Mouse (Mus musculus) liver, embryonic 16.5 days (tissue): ENCODE measurements around the gene Pnpla7. TPM values are rescaled to one million over a fixed set of nuclear protein-coding genes. Genes with fewer than 3 reads are reported as not detected.
A peak's percentile ranks its signal among the peaks of the same experiment; 100 is the strongest.

Experiments
- ATAC-seq: fragments of 200-750 bp; cut with Nextera tagmentation; 2 replicates; pipeline ENCODE4 v1.8.0; 2017; ENCODE audit warnings: low read depth, mild to moderate bottlenecking, moderate number of reproducible peaks, moderate library complexity
- H3K27ac ChIP-seq: fragments of 300-500 bp; sonication (generic); 2 replicates; pipeline ENCODE4 v1.5.1; 2014; ENCODE audit warnings: mild to moderate bottlenecking, low read length
- H3K27me3 ChIP-seq: fragments of 300-500 bp; sonication (generic); 2 replicates; pipeline ENCODE4 v1.6.1; 2014; ENCODE audit warnings: low read depth, low read length, mixed read lengths; ENCODE audit not compliant: control insufficient read depth, insufficient read depth
- H3K36me3 ChIP-seq: fragments of 300-500 bp; sonication (generic); 2 replicates; pipeline ENCODE4 v1.6.1; 2014; ENCODE audit warnings: mild to moderate bottlenecking; ENCODE audit not compliant: control insufficient read depth, insufficient read depth
- H3K4me1 ChIP-seq: fragments of 300-500 bp; sonication (generic); 2 replicates; pipeline ENCODE4 v1.6.1; 2014; ENCODE audit warnings: low read depth, low read length, mixed read lengths; ENCODE audit not compliant: control insufficient read depth
- H3K4me2 ChIP-seq: fragments of 300-500 bp; sonication (generic); 2 replicates; pipeline ENCODE4 v1.6.1; 2014; ENCODE audit warnings: low read depth, low read length, mixed read lengths
- H3K4me3 ChIP-seq: fragments of 300-500 bp; sonication (generic); 2 replicates; pipeline ENCODE4 v1.5.1; 2014; ENCODE audit warnings: low read depth, mild to moderate bottlenecking, low read length
- H3K9ac ChIP-seq: fragments of 300-500 bp; sonication (generic); 2 replicates; pipeline ENCODE4 v1.6.1; 2014; ENCODE audit warnings: low read depth, low read length
- H3K9me3 ChIP-seq: fragments of 300-500 bp; sonication (generic); replicated peaks from 2 replicates; pipeline ENCODE4 v1.6.1; 2016; ENCODE audit warnings: low read length; ENCODE audit not compliant: control insufficient read depth
- WGBS: fragments of 180-500 bp; shearing (Covaris S2); extraction: QIAGEN DNeasy Blood & Tissue Kit; methylation state at CpG from one replicate; pipeline ENCODE4 v1.1.7; 2014; ENCODE audit not compliant: insufficient replicate concordance; 5-methylcytosine and 5-hydroxymethylcytosine counted together
- polyA plus RNA-seq: library from polyadenylated mRNA; unstranded; fragments of >200 nt; fragmentation: Nextera tagmentation; extraction: Ambion mirVana; gene quantifications from 2 replicates; pipeline ENCODE4 v1.2.1, GENCODE M21; 2015

Pnpla7 gene
- polyA plus RNA-seq, 1 experiment from 2014 or later, result 13.7 TPM

GRCm38 (mm10) chr2:25055068-25055405, 79.2 kb downstream of the Pnpla7 start:
- WGBS, result 73% methylated on average over 2 of the region's 2 CpGs
- ATAC-seq, result no peak
- Histone ChIP-seq H3K27ac (no peak overlapping the region), H3K9me3 (no peaks in the 10 kb centered on the region), H3K4me2 (peak overlapping the region; percentile 91), H3K4me1 (peaks cover 12% of the 10 kb centered on the region), H3K9ac (peak overlapping the region; percentile 74; the same call in 1 of the 2 replicates), H3K4me3 (peak overlapping the region; percentile 73), H3K27me3 (no peaks in the 10 kb centered on the region), H3K36me3 (peaks cover 3% of the 10 kb centered on the region; the same call in 1 of the 2 replicates)

- Histone ChIP-seq H3K36me3 (peaks cover 3% of the 10 kb centered on the region; the same call in 1 of the 2 replicates), H3K9ac (no peak overlapping the region), H3K4me3 (no peak overlapping the region), H3K27me3 (no peaks in the 10 kb centered on the region), H3K4me1 (peaks cover 12% of the 10 kb centered on the region), H3K9me3 (no peaks in the 10 kb centered on the region), H3K27ac (no peak overlapping the region), H3K4me2 (no peak overlapping the region)
- no peak for ATAC-seq
- 79% methylated on average over 21 of the region's 21 CpGs for WGBS
Observed at GRCm38 (mm10) chr2:25055409-25056155, 79.7 kb downstream of the Pnpla7 start.

- H3K4me1 ChIP-seq, result peaks cover 10% of the 10 kb centered on the region
- H3K36me3 ChIP-seq, result no peaks in the 10 kb centered on the region
- no peak overlapping the region for H3K9ac ChIP-seq
- ATAC-seq, result no peak
- H3K27me3 ChIP-seq, result no peaks in the 10 kb centered on the region
- H3K4me3 ChIP-seq, result no peak overlapping the region
- no peak overlapping the region for H3K27ac ChIP-seq
- no peaks in the 10 kb centered on the region for H3K9me3 ChIP-seq
- WGBS, result 73% methylated on average over 7 of the region's 7 CpGs
- no peak overlapping the region for H3K4me2 ChIP-seq
Observed at GRCm38 (mm10) chr2:25058926-25059325, 83.1 kb downstream of the Pnpla7 start.

- Histone ChIP-seq H3K9ac (no peak overlapping the region), H3K4me1 (no peaks in the 10 kb centered on the region), H3K36me3 (no peaks in the 10 kb centered on the region; the same call in 1 of the 2 replicates), H3K4me3 (no peak overlapping the region), H3K4me2 (no peak overlapping the region), H3K27ac (no peak overlapping the region), H3K9me3 (no peaks in the 10 kb centered on the region), H3K27me3 (no peaks in the 10 kb centered on the region)
- WGBS, result 72% methylated on average over 5 of the region's 5 CpGs
- peak; percentile 43; the same call in 1 of the 2 replicates for ATAC-seq
Observed at GRCm38 (mm10) chr2:25063523-25063922, 87.7 kb downstream of the Pnpla7 start.

GRCm38 (mm10) chr2:25064285-25064684, 88.5 kb downstream of the Pnpla7 start:
- no peaks in the 10 kb centered on the region; the same call in 1 of the 2 replicates for H3K36me3 ChIP-seq
- H3K27me3 ChIP-seq, result no peaks in the 10 kb centered on the region
- H3K4me1 ChIP-seq, result no peaks in the 10 kb centered on the region; the same call in 1 of the 2 replicates
- WGBS, result 27% methylated on average over 1 of the region's 1 CpGs
- H3K27ac ChIP-seq, result no peak overlapping the region
- no peak overlapping the region for H3K9ac ChIP-seq
- H3K4me2 ChIP-seq, result no peak overlapping the region
- no peaks in the 10 kb centered on the region for H3K9me3 ChIP-seq
- H3K4me3 ChIP-seq, result no peak overlapping the region
- ATAC-seq, result peak; percentile 35; the same call in 1 of the 2 replicates

- H3K4me3 ChIP-seq, result no peak overlapping the region
- ATAC-seq, result no peak
- no peaks in the 10 kb centered on the region; the same call in 1 of the 2 replicates for H3K4me1 ChIP-seq
- H3K27ac ChIP-seq, result no peak overlapping the region
- H3K27me3 ChIP-seq, result no peaks in the 10 kb centered on the region
- H3K4me2 ChIP-seq, result no peak overlapping the region
- H3K9ac ChIP-seq, result no peak overlapping the region
- H3K9me3 ChIP-seq, result no peaks in the 10 kb centered on the region
- H3K36me3 ChIP-seq, result no peaks in the 10 kb centered on the region; the same call in 1 of the 2 replicates
Observed at GRCm38 (mm10) chr2:25065537-25065936, 89.7 kb downstream of the Pnpla7 start.

- Histone ChIP-seq H3K4me2 (no peak overlapping the region), H3K27ac (no peak overlapping the region), H3K4me1 (no peaks in the 10 kb centered on the region; the same call in 1 of the 2 replicates), H3K9me3 (no peaks in the 10 kb centered on the region), H3K9ac (no peak overlapping the region), H3K4me3 (no peak overlapping the region), H3K27me3 (no peaks in the 10 kb centered on the region), H3K36me3 (no peaks in the 10 kb centered on the region; the same call in 1 of the 2 replicates)
- no peak for ATAC-seq
- 60% methylated on average over 4 of the region's 4 CpGs for WGBS
Observed at GRCm38 (mm10) chr2:25066552-25066951, 90.7 kb downstream of the Pnpla7 start.

- no peaks in the 10 kb centered on the region; the same call in 1 of the 2 replicates for H3K4me1 ChIP-seq
- no peak for ATAC-seq
- H3K27ac ChIP-seq, result no peak overlapping the region
- no peaks in the 10 kb centered on the region for H3K27me3 ChIP-seq
- H3K36me3 ChIP-seq, result no peaks in the 10 kb centered on the region; the same call in 1 of the 2 replicates
- H3K9ac ChIP-seq, result no peak overlapping the region; the same call in 1 of the 2 replicates
- 42% methylated on average over 4 of the region's 4 CpGs for WGBS
- H3K4me3 ChIP-seq, result no peak overlapping the region
- H3K4me2 ChIP-seq, result no peak overlapping the region
- H3K9me3 ChIP-seq, result no peaks in the 10 kb centered on the region
Observed at GRCm38 (mm10) chr2:25069537-25069936, 93.7 kb downstream of the Pnpla7 start.

GRCm38 (mm10) chr2:25072398-25072797, 96.6 kb downstream of the Pnpla7 start:
- no peak overlapping the region for H3K9ac ChIP-seq
- 75% methylated on average over 4 of the region's 4 CpGs for WGBS

More at GRCm38 (mm10) chr2:25072398-25072797, 96.6 kb downstream of the Pnpla7 start:
- H3K9me3 ChIP-seq, result no peaks in the 10 kb centered on the region
- H3K4me1 ChIP-seq, result no peaks in the 10 kb centered on the region; the same call in 1 of the 2 replicates
- H3K36me3 ChIP-seq, result no peaks in the 10 kb centered on the region
- H3K27ac ChIP-seq, result no peak overlapping the region
- H3K4me3 ChIP-seq, result no peak overlapping the region
- H3K4me2 ChIP-seq, result no peak overlapping the region
- no peaks in the 10 kb centered on the region for H3K27me3 ChIP-seq
- no peak for ATAC-seq
